Mouse (Mus musculus) brain, embryonic 14.5 days (tissue): ENCODE data around the gene Wdr20. TPM values are rescaled to one million over a fixed set of nuclear protein-coding genes. Genes with fewer than 3 reads are reported as not detected.
A peak's percentile ranks its signal among the peaks of the same experiment; 100 is the strongest.

Source experiments
- DNase-seq: peaks from one replicate; pipeline ENCODE4 v3.0.0-alpha.2; 2011; ENCODE audit warnings: low read depth
- CTCF ChIP-seq: fragments of 200-500 bp; IDR thresholded peaks from 2 replicates; pipeline ENCODE4 v1.5.1; 2012; ENCODE audit warnings: inconsistent platforms, mild to moderate bottlenecking, moderate library complexity, borderline replicate concordance; ENCODE audit not compliant: insufficient read depth, insufficient read length; ENCODE audit errors: extremely low read depth
- POLR2A ChIP-seq: fragments of 200-500 bp; IDR thresholded peaks from 2 replicates; pipeline ENCODE4 v1.6.1; 2012; ENCODE audit warnings: mild to moderate bottlenecking, inconsistent platforms, borderline replicate concordance; ENCODE audit not compliant: poor library complexity, insufficient read depth, insufficient read length, severe bottlenecking; ENCODE audit errors: extremely low read depth
- polyA plus RNA-seq: library from polyadenylated mRNA; depleted of rRNA; stranded (reverse); fragments of >200 nt; gene quantifications from 2 replicates; pipeline ENCODE4 v1.2.3, GENCODE M21; 2012

The Wdr20 gene
- polyA plus RNA-seq, 1 experiment: 28.6 TPM

DNA sequence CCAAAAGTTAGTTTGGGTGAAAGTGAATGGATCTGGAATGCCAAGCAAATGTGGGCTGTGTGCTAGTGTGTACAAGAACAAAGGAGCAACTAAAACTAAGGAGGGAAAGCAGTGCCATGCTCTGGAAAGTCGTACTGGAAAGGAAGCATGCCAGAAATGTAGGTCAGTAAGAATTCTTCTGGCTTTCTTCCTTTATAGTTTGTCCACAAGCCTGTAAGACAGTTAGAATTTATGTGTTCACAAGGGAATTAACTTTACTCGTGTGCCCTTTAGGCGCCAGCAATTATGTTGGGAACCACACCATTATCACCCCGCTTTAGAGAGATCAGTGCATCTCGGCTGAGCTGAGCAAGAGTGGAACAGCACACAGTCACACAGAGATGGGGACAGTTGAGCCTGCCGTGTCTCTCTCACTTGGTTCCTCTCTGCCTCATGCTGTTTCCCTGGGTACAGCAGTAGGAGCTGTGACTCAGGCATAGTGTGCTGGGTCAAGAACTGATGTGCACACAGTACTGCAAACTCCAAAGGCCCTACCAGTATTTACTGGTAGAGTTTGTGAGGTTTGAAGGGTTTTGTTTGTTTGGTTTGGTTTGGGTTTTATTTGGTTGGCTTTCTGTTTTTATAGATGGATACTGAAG lies 32.0 kb downstream of the Wdr20 start:
- no peak for DNase-seq
- TF ChIP-seq CTCF (no peak), POLR2A (no peak)

DNA sequence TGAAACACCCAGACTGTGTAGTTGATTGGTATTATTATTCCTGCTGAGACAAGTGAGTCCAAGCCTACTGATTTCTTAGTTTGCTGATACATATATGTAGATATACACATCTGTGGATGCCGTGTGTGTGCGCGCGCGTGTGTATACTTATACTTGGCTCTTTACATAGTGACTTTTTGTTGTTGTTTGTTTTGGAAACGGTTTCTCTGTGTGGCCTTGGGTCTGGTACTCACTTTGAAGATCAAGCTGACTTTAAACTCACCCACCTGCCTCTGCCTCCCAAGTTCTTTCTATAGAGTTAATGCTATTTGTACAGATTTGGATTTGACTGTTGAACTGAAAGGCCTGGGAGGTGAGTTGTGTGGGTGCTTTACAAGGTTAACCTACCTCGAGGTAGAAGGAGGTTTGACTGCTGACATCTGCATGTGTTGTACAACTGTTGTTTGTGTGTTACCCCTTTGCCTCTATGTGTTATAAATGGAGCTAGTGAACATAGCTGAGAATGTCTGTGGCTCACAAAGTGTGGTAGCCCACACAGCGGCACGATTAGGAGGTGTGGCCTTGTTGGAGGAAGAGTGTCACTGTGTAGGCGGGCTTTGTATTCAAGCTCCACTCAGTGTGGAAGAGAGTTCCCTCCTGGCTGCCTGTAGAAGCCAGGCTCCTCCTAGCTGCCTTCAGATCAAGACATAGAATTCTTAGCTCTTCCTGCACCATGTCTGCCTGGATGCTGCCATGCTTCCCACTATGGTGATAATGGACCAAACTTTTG lies 32.9 kb downstream of the Wdr20 start:
- TF ChIP-seq CTCF (no peak), POLR2A (no peak)

DNA sequence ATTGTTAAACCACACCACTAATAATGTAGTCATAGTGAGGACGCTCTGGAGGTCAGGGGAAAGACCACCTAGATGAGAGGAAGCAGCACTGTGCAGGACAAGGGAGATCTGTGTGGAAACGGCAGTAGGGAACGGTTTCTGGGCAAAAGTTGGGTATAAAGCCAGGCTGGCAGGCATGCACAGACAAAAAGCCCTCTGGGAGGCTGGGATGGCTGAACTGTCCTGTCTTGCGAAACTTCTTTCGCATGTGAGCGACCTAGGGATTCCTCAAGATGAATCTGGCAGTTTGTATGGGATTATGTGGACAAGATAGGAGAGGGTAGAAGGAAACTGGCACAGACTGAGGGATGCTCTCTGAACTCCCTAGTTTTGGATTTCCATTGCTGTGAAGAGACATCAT lies 34.2 kb downstream of the Wdr20 start:
- TF ChIP-seq POLR2A (no peak), CTCF (no peak)
- no peak for DNase-seq

More for the DNA sequence above, 32.9 kb downstream of the Wdr20 start:
- no peak for DNase-seq

DNA sequence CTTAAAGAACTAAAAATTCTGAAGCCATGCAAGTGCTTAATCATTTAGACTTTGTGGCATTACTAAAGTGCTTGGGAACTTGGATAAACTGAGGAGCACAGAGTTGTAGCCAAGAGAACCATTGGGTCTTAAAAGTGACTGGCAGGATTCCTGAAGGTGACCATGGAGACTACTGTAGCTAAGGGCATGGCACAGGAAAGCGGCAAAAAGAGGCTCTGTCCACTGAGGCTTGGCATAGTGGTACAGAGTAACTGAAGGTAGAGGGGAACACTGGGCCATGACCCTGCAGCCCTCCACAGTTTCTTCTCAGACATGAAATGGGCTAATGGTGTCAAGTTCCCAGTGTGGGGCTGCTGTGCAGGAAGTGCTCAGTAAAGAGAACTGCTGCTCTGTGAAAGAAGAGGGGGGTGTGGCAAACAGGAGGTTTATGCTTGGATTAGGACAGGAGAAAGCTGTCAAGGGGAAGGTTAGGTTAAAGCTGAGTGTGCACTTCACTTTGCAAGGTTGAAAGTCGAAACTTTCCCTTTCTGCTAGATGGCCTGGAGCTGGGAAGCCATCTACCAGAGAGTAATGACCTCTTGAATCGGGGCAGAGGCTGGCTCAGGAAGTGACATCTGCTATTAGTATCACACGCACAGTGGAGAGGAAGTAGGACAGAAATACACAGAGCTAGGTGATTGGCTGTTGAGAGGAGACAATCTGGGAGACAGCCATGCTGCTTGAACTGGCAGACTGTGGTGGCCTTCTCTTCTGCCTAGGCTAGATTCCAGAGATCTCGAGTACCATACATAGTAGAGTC lies 38.1 kb downstream of the Wdr20 start:
- TF ChIP-seq POLR2A (no peak), CTCF (no peak)
- DNase-seq: peak; percentile 11

DNA sequence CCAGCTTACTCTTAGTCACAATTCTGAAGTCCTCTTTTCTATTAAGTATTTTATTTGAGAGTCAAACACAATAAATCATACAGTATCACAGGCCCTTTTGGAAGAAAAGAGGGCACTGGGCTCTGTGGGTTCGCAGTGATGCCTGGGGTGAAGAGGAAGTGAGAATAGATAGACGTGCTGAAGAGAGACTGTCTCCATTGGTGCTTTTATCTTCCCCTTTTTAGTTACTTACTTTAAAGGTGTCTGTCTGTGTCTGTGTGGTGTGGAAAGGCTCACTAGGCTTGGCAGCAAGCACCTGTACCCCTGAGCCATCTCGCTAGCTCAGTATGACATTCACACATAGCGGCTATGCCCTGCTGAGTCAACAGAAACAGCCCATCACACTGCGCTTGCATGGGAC lies 40.1 kb downstream of the Wdr20 start:
- TF ChIP-seq POLR2A (no peak), CTCF (no peak)
- DNase-seq: peak; percentile 13

DNA sequence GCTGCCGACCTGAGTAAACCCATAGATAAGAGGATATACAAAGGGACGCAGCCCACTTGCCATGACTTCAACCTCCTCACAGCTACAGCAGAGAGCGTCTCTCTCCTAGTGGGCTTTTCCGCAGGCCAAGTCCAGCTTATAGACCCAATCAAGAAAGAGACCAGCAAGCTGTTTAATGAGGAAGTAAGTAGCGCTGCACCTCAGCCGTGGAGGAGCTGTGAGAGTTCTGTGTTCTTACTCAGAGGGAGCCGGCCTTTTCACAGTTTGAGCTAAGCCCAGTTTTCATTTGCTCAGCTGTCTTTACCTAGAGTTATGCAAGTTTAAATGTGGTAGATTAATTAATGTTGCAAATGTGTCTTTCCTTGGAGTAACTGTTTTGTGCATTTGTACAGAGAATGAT lies 41.6 kb downstream of the Wdr20 start:
- DNase-seq: no peak
- TF ChIP-seq POLR2A (no peak), CTCF (no peak)

DNA sequence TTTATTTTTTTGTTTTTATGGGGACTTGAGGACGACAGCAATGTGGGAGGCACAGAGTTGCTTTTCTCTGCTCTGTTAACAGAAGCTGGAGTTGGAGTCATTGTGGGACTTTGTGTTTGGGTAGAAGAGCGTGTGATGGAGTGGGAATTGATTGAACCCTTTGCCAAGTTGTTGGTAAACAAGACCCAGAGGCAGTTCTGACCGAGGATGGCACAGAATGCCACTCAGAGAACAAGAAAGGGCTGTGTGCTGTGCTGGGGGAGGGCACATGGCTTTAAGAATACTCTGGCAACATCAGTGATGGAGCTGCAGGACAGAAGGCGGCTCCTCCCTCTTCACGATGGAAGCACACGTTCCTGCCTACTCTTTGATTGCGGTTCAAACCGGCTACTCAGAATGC lies 43.4 kb downstream of the Wdr20 start:
- peak; percentile 68 for DNase-seq
- TF ChIP-seq CTCF: no peak
- TF ChIP-seq POLR2A: no peak

DNA sequence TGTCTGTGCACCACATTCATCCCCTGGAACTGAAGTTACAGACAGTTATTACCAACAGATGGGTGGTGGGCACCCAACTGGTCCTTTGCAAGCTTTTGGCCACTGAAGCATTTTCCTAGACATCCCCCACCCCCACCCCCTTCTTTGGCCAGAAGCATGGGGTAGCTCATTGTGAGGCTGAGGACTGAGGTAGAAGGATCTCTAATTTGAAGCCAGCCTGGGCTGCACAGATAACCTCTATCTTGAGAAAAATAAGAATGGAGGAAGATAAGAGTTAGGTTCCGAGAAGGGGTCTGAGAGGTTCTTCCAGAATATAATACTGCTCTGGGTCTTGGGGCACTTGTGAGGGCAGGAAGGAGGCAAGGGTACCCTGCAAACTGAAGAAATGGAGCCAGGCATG lies 44.5 kb downstream of the Wdr20 start:
- no peak for DNase-seq
- TF ChIP-seq POLR2A (no peak), CTCF (no peak)

DNA sequence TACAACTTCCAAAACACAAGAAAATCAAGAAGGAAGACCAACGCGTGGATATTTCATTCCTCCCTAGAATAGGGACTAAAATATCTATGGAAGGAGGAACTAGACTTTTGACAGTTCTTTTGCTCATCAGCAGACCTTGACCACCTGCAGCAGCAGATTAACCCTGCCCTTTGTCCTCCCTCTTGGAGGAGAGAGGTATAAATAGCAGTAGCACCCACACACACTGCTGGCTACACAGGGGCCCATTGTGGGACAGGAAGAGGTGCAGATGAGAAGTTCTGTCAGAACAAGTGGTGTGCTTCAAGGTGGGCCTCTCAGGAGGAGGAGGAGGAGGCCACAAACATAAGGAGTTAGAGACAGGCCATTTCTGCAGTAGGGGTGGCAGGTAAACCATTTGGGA lies 46.5 kb downstream of the Wdr20 start:
- no peak for TF ChIP-seq POLR2A
- TF ChIP-seq CTCF: no peak
- DNase-seq: no peak

DNA sequence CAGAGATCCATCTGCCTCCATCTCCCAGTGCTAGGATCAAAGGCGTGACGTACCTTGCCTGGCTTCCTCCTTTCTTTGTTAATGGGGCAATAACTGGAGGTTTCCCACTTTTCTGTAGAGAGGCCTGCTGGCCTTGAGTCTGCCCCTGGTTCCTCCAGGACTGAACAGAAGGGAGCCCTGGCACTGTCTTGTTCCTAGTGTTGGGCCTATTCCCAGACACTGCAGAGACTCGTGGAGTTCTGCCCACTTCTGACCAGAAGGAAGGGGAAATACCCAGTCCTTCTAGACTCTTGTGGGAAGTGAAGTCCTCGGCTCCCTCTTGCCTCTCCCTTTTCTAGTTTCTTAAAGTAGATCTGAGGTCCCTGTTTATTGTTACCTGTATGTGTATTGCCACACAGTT lies 48.5 kb downstream of the Wdr20 start:
- no peak for DNase-seq
- TF ChIP-seq CTCF (no peak), POLR2A (no peak)

DNA sequence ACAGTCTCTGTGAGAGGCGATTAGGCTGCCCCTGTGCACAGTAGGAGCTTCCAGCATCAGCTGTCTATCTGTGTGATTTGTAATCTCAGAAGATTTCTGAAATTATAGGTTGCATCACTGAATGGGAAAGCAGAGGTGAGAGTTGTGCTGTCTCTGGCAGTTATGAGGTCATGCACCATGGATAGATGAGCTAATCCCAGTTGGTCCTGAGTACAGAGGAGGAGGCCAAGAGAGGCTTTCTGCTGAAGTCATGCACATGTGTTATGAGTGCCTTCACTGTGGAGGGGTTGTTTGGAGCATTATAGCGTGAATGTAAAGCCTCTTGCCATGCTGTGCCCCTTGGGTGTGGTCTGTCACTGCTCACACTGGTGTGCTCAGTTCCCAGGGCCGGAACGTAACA lies 52.8 kb downstream of the Wdr20 start:
- DNase-seq: no peak
- TF ChIP-seq POLR2A: no peak
- TF ChIP-seq CTCF: no peak

DNA sequence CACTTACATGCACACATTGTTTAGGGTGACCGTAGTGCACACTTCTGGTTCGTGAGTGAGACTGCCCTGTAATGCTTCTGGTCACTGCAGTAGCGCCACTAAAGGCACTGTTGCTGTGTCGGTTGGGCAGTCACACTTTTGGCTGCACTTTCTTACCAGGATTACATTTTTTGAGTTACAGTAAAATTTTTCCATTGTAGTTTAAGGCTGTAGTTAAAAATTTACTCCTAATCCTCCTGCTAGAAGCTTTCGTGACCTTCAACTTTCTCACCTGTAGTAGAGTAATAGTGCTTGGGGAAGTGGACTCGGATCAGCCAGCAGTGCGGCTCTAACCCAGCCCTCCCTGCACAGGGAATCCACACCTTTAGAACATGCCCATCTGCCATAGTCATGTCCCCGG lies 53.3 kb downstream of the Wdr20 start:
- no peak for DNase-seq
- TF ChIP-seq POLR2A: no peak
- TF ChIP-seq CTCF: no peak

DNA sequence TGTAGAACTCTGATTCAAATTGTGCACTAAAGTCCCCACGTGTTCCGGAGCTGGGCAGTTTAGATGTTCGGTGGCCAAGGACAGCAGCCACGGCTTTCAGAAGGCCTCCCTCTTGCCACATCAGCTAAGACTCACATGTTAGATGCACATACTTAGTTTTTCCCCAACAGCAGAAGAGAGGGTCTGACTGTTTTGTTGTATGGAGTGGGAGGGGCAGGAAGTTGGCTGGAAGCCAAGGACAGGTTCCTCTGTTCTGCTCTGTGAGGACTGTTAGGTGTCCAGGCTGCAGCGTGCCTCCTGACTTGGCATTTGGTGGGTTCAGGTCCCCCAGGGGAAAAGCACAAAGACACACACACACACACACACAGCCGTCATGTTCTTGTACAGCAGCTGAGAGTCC lies 57.3 kb downstream of the Wdr20 start:
- no peak for DNase-seq
- TF ChIP-seq CTCF: no peak
- no peak for TF ChIP-seq POLR2A
